Mouse (Mus musculus): Measurements from ENCODE around the gene Zbtb48. TPM values are rescaled to one million over a fixed set of nuclear protein-coding genes. Genes with fewer than 3 reads are reported as not detected.

Zbtb48 gene
- polyA plus RNA-seq, 1 experiment, result 7.2 TPM

GRCm38 (mm10) chr4:152032922-152033321 is 5.5 kb upstream of the Zbtb48 start:
- Histone ChIP-seq H3K4me2 (ENCODE audit: low read depth) (no peak overlapping the region), H3K27me3 (ENCODE audit: control insufficient read depth, insufficient read depth, insufficient read length) (no peaks in the 10 kb centered on the region), H3ac (ENCODE audit: control insufficient read depth, insufficient read length) (no peak overlapping the region), H3K4me3 (no peak overlapping the region), H3K79me2 (ENCODE audit: control insufficient read depth, insufficient read depth) (no peaks in the 10 kb centered on the region), H3K36me3 (ENCODE audit: control insufficient read depth, insufficient read depth) (no peaks in the 10 kb centered on the region)
- no peak for TF ChIP-seq TCF3 (IDR thresholded peaks at IDR 0.05; ENCODE audit: insufficient read length, low read depth)
- no peak for TF ChIP-seq MAX (IDR thresholded peaks at IDR 0.05; ENCODE audit: low read depth)
- TF ChIP-seq CEBPB (IDR thresholded peaks at IDR 0.05; ENCODE audit: insufficient read depth, poor library complexity, severe bottlenecking), result no peak
- no peak for TF ChIP-seq USF1 (IDR thresholded peaks at IDR 0.05; ENCODE audit: low read depth)
- no peak for TF ChIP-seq SRF (IDR thresholded peaks at IDR 0.05; ENCODE audit: control insufficient read depth, insufficient read length, low read depth)
- no peak for TF ChIP-seq REST (IDR thresholded peaks at IDR 0.05; ENCODE audit: insufficient read depth, insufficient read length)
- TF ChIP-seq MYOG (IDR thresholded peaks at IDR 0.05; ENCODE audit: control insufficient read depth in 1 of 3, insufficient read depth in 1 of 3, insufficient read length in 2 of 3, low read depth in 2 of 3), result no peak
- TF ChIP-seq POLR2AphosphoS2 (IDR thresholded peaks at IDR 0.05; ENCODE audit: insufficient read length, low read depth), result no peak
- no peak for TF ChIP-seq MYOD1 (IDR thresholded peaks at IDR 0.05; ENCODE audit: control insufficient read depth in 1 of 3, insufficient read length in 2 of 3, low read depth in 2 of 3)
- TF ChIP-seq E2F4 (IDR thresholded peaks at IDR 0.05; ENCODE audit: insufficient read depth), result no peak
- no peak for TF ChIP-seq TCF12 (IDR thresholded peaks at IDR 0.05; ENCODE audit: insufficient read depth, poor library complexity, severe bottlenecking)
- TF ChIP-seq POLR2A (IDR thresholded peaks at IDR 0.05; ENCODE audit: insufficient read length, low read depth), result no peak

GRCm38 (mm10) chr4:152029997-152030396 is 2.5 kb upstream of the Zbtb48 start:
- Histone ChIP-seq H3K4me3 (no peak overlapping the region), H3K79me2 (ENCODE audit: control insufficient read depth, insufficient read depth) (peaks cover 14% of the 10 kb centered on the region), H3ac (ENCODE audit: control insufficient read depth, insufficient read length) (no peak overlapping the region), H3K4me2 (ENCODE audit: low read depth) (no peak overlapping the region), H3K27me3 (ENCODE audit: control insufficient read depth, insufficient read depth, insufficient read length) (no peaks in the 10 kb centered on the region), H3K36me3 (ENCODE audit: control insufficient read depth, insufficient read depth) (no peaks in the 10 kb centered on the region)
- no peak for TF ChIP-seq REST (IDR thresholded peaks at IDR 0.05; ENCODE audit: insufficient read depth, insufficient read length)
- TF ChIP-seq USF1 (IDR thresholded peaks at IDR 0.05; ENCODE audit: low read depth), result no peak
- TF ChIP-seq TCF12 (IDR thresholded peaks at IDR 0.05; ENCODE audit: insufficient read depth, poor library complexity, severe bottlenecking), result no peak
- TF ChIP-seq MYOG (IDR thresholded peaks at IDR 0.05; ENCODE audit: control insufficient read depth in 1 of 3, insufficient read depth in 1 of 3, insufficient read length in 2 of 3, low read depth in 2 of 3), result no peak
- TF ChIP-seq MYOD1 (IDR thresholded peaks at IDR 0.05; ENCODE audit: control insufficient read depth in 1 of 3, insufficient read length in 2 of 3, low read depth in 2 of 3), result no peak
- TF ChIP-seq MAX (IDR thresholded peaks at IDR 0.05; ENCODE audit: low read depth), result no peak
- no peak for TF ChIP-seq SRF (IDR thresholded peaks at IDR 0.05; ENCODE audit: control insufficient read depth, insufficient read length, low read depth)
- TF ChIP-seq E2F4 (IDR thresholded peaks at IDR 0.05; ENCODE audit: insufficient read depth), result no peak
- TF ChIP-seq TCF3 (IDR thresholded peaks at IDR 0.05; ENCODE audit: insufficient read length, low read depth), result no peak
- TF ChIP-seq POLR2AphosphoS2 (IDR thresholded peaks at IDR 0.05; ENCODE audit: insufficient read length, low read depth), result no peak
- TF ChIP-seq CEBPB (IDR thresholded peaks at IDR 0.05; ENCODE audit: insufficient read depth, poor library complexity, severe bottlenecking), result no peak
- no peak for TF ChIP-seq POLR2A (IDR thresholded peaks at IDR 0.05; ENCODE audit: insufficient read length, low read depth)

DNA sequence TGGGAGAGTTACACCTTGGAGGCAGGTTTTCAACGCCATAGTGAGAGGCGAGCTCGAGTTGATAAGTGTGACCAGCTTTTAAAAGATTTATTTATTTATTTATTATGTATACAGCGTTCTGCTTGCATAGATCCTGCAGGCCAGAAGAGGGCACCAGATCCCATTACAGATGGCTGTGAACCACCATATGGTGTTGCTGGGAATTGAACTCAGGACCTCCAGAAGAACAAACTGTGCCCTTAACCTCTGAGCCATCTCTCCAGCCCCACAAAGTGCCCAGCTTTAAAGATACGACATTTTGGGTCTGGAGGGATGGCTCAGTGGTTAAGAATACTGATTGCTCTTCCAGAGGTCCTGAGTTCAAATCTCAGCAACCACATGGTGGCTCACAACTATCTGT is 1.6 kb upstream of the Zbtb48 start:
- Histone ChIP-seq H3K27me3 (ENCODE audit: control insufficient read depth, insufficient read depth, insufficient read length) (no peaks in the 10 kb centered on the region), H3K79me2 (ENCODE audit: control insufficient read depth, insufficient read depth) (peaks cover 20% of the 10 kb centered on the region), H3ac (ENCODE audit: control insufficient read depth, insufficient read length) (no peak overlapping the region), H3K4me2 (ENCODE audit: low read depth) (no peak overlapping the region), H3K4me3 (no peak overlapping the region), H3K36me3 (ENCODE audit: control insufficient read depth, insufficient read depth) (no peaks in the 10 kb centered on the region)
- TF ChIP-seq E2F4 (IDR thresholded peaks at IDR 0.05; ENCODE audit: insufficient read depth) (no peak), MYOG (IDR thresholded peaks at IDR 0.05; ENCODE audit: control insufficient read depth in 1 of 3, insufficient read depth in 1 of 3, insufficient read length in 2 of 3, low read depth in 2 of 3) (no peak), TCF3 (IDR thresholded peaks at IDR 0.05; ENCODE audit: insufficient read length, low read depth) (no peak), CEBPB (IDR thresholded peaks at IDR 0.05; ENCODE audit: insufficient read depth, poor library complexity, severe bottlenecking) (no peak), SRF (IDR thresholded peaks at IDR 0.05; ENCODE audit: control insufficient read depth, insufficient read length, low read depth) (no peak), REST (IDR thresholded peaks at IDR 0.05; ENCODE audit: insufficient read depth, insufficient read length) (no peak), POLR2AphosphoS2 (IDR thresholded peaks at IDR 0.05; ENCODE audit: insufficient read length, low read depth) (no peak), USF1 (IDR thresholded peaks at IDR 0.05; ENCODE audit: low read depth) (no peak), POLR2A (IDR thresholded peaks at IDR 0.05; ENCODE audit: insufficient read length, low read depth) (no peak), MAX (IDR thresholded peaks at IDR 0.05; ENCODE audit: low read depth) (no peak), MYOD1 (IDR thresholded peaks at IDR 0.05; ENCODE audit: control insufficient read depth in 1 of 3, insufficient read length in 2 of 3, low read depth in 2 of 3) (no peak)

DNA sequence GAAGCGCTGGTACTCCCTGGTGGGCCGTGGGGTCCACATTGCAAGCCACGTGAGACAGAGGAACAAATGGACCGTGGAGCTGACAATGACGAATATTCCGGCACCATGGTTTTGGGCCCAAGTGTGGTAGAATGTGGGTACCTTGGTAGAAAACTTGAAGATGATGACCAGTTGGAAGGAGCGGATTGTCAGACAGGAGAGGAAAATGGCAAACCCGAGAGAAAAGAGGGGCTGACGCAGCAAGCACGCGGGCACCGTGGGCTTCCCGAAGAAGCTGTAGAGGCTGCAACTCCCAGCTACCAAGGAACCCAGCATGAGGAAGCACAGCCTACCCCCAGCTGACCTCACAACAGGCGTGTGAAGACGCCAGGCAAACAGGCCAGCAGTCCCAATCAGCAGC is 985 bp upstream of the Zbtb48 start:
- Histone ChIP-seq H3K79me2 (ENCODE audit: control insufficient read depth, insufficient read depth) (peaks cover 20% of the 10 kb centered on the region), H3ac (ENCODE audit: control insufficient read depth, insufficient read length) (no peak overlapping the region), H3K4me3 (peak overlapping the region; percentile 61), H3K36me3 (ENCODE audit: control insufficient read depth, insufficient read depth) (no peaks in the 10 kb centered on the region), H3K27me3 (ENCODE audit: control insufficient read depth, insufficient read depth, insufficient read length) (no peaks in the 10 kb centered on the region), H3K4me2 (ENCODE audit: low read depth) (peak overlapping the region; percentile 94)
- no peak for TF ChIP-seq E2F4 (IDR thresholded peaks at IDR 0.05; ENCODE audit: insufficient read depth)
- TF ChIP-seq TCF3 (IDR thresholded peaks at IDR 0.05; ENCODE audit: insufficient read length, low read depth), result no peak
- TF ChIP-seq MAX (IDR thresholded peaks at IDR 0.05; ENCODE audit: low read depth), result no peak
- TF ChIP-seq USF1 (IDR thresholded peaks at IDR 0.05; ENCODE audit: low read depth), result no peak
- no peak for TF ChIP-seq SRF (IDR thresholded peaks at IDR 0.05; ENCODE audit: control insufficient read depth, insufficient read length, low read depth)
- no peak for TF ChIP-seq TCF12 (IDR thresholded peaks at IDR 0.05; ENCODE audit: insufficient read depth, poor library complexity, severe bottlenecking)
- no peak for TF ChIP-seq POLR2A (IDR thresholded peaks at IDR 0.05; ENCODE audit: insufficient read length, low read depth)
- no peak for TF ChIP-seq CEBPB (IDR thresholded peaks at IDR 0.05; ENCODE audit: insufficient read depth, poor library complexity, severe bottlenecking)
- no peak for TF ChIP-seq MYOD1 (IDR thresholded peaks at IDR 0.05; ENCODE audit: control insufficient read depth in 1 of 3, insufficient read length in 2 of 3, low read depth in 2 of 3)
- TF ChIP-seq MYOG (IDR thresholded peaks at IDR 0.05; ENCODE audit: control insufficient read depth in 1 of 3, insufficient read depth in 1 of 3, insufficient read length in 2 of 3, low read depth in 2 of 3), result no peak
- no peak for TF ChIP-seq POLR2AphosphoS2 (IDR thresholded peaks at IDR 0.05; ENCODE audit: insufficient read length, low read depth)
- no peak for TF ChIP-seq REST (IDR thresholded peaks at IDR 0.05; ENCODE audit: insufficient read depth, insufficient read length)

All from myocyte (in vitro differentiated cells).